Mouse (Mus musculus) right cerebral cortex, postnatal 4 days (tissue): ENCODE measurements around the gene Elk3.

Experiments used
- DNase-seq: peaks from one replicate; pipeline ENCODE4 v3.0.0-alpha.2; 2022

Gene Elk3

DNA sequence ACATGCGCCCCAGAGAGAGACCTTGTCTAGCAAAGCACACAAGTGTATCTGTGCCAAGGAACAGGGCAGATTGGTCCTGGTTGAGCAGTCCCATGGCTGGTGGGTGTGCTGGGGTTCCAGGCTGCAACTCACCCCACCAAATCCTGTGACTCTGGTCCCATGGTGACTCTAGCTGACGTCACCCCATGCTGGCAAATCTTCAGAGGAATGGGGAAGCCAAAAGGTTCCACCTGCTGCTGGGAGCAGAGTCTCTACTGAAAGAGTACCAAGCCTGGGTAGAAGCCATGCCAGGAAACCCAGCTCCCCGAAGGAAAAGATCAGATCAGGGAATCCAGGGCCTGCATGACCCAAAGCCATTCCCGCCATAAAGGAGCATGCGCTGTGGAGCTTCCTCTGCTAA, 43.4 kb downstream of the Elk3 start:
- DNase-seq = no peak

DNA sequence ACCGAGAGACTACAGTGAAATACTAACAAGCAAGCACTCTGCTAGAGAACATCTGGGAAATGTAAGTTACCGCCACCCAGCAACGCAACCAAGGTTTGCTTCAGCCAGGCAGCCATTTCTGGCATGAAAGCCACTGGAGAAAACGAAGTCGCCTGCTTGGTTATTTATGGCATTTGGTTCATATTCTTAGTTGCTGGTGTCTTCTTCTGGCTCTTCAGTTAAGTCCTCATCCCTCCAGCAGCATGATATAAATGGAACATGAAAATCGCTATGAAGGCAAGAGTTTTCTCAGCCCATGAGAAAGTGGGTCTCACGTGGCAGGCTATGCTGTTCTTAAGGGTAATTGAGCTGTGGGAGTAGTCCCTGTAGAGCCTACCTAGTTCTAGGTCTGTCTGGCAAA, 44.4 kb downstream of the Elk3 start:
- no peak for DNase-seq

DNA sequence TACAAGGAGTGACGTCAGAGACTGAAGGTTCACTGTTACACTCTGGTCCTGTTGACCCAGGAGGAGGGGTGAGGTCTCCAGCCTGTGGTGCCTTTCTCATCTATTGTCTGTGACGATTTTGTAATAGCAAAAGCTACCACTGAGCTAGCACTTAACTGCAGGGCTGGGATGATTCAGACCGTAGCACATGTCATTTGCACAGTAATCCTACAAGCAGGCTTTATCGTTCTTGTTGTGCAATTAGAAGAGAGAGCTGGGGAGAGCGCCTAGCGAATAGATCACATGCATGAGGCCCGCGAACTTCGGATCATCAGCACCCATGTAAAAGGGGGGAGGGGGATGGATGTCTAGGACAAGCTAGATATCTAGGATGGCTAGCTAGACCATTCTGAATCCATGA, 45.1 kb downstream of the Elk3 start:
- no peak for DNase-seq

DNA sequence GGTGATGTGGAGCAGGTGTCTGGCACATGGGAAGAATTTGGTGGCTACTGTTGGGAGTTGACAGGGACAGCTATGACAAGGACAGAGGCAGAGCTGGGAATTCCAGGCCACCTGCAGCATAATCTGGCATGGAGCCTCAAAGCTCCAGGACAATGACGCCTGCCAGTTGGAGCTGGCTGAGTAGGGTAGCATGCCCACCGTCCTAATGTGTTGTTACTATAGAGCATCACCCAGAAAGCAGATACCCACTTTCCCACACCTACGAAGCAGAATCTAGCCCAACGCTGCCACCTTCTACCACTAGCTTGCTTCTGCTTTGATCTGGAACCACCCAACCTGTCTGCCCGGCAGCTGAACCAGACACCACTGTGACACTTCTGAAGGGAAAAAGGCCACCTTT, 46.9 kb downstream of the Elk3 start:
- DNase-seq = no peak

DNA sequence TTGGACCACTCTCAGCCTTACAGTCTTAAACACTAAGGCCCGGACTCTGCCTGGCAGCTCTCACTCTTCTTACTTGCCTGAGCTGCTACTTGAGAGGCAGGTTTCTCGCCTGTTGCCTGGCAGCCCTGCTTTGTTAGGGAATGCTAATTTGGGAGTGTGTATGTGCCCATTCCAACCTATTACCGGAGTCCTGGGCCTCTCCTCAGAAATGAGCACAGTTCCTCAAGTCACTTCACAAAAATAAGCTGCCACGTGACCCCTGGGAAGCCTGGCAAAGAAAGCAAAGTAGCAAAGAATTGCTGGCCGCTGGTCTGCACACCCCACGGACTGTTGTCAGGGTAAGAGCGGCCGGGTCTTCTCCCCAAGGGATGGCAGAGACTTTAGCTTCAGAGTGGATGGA, 47.5 kb downstream of the Elk3 start:
- no peak for DNase-seq

DNA sequence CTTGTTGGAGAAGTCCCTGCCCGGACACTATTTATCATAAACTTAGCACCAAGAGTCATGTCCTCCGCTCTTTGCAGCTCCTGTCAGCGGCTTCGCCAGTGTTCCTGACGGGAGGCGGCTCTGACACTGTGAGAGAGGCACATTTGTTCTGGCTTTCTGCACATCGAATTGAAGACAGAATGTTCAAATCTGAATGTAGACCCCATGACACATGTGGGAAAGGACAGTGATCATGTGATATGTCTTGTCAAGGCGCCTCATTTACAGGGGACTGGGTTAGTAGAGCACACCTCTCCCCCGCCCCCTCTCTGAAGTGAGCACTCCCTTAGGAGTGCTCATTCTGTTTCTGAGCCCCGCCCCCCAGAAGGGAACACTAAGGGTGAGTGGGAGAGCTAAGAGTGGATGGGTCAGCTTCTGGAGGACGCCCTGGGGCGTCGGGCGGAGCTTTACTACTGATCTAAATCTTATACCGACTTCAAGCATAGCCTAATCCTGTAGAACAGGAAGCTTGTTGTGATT, 48.9 kb downstream of the Elk3 start:
- no peak for DNase-seq

DNA sequence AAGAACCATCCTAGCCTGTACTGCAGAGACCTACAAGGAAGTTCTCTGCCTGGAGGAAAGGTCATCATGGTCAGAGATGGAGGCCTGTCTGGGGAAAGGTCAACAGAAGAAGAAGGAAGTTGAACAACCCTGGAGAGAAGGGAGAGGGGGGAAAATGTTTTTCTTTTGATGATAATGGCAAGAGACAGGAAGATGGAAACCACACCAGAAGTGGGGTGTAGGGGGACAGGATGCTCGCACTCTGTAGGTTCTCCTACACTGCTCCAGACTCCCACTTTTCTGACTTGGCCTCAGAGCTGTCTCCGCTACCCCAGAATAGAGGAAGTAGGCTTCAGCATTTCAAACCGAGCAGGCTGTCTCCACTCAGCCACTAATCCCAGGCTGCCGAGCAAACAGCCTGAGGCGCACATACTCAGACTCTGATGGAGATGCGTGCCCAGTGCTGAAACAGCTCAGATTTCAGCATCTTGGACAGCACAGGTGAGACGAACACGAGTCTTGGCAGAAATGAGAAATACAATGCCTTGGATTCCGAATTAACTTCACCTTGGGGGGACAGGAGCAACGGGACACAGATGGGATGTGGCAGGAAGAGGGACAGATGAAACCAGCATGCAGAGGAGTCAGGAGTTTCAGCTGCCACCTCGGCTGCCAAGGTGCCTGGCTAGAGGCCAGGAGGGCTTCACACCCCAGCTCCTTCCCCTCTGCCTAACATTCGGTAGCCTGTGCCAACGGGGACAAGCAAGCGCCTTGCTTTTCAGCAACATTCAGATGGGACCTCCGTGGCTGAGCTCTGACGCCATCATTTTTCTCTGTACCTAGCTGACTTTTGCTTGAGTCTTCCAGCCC, 49.6 kb downstream of the Elk3 start:
- DNase-seq = peak; percentile 65

DNA sequence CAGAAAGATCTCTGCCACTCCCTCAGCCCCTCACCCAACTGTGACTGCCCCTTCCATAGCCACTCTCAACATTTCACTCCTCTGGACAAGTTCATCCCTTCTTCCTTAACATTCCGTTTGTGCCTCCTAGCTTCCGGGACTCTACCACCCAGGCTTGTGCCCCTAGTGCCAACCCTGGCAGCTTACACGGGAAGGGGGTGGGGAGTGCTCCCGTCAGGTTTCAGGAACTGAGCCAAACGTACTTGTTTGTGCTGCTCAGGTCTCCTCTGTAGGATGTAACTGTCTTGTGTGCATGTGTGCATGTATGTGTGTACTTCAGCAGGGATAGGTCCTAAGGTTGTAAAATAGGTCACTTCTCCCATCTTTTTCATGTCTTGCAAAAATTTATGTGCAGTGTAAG, 51.1 kb downstream of the Elk3 start:
- no peak for DNase-seq

DNA sequence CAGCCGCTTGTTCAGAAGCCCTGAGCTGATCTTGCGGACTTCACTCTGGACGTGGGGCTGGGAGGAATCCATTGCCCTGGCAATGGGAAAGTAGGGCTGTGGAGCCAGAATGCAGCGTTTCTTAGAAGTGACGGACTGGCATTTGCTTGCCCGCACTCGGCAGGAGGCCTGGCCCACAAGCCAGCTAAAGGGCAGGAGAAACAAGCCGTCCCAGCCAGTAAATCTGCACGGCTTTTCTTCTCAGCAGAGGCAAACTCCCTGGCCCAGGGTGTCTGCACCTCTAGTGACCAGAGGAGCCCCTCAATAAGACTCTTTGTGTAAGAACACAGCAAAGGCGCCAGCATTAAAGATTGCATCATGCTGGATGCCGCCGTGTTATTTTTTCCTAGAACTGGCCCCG, 55.6 kb downstream of the Elk3 start:
- DNase-seq = no peak

DNA sequence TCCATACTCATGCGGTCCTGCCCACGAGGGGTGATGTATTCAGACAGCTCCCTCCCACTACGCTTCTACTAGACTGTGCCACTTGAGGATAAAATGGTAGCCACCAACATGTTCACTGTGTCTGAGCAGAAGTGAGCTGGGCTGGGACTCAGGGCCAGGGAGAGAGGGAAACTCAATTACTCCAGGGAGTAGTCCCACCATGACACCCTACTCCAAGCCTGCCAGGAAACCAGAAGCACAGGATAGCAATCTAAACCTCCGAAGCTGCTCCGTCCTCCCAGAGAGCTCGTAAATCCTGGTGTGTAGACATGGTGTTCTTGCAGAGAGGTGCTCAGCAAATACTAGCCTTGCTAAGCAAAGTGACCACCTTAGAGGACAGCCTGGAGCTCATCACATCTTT, 57.8 kb downstream of the Elk3 start:
- DNase-seq = no peak

DNA sequence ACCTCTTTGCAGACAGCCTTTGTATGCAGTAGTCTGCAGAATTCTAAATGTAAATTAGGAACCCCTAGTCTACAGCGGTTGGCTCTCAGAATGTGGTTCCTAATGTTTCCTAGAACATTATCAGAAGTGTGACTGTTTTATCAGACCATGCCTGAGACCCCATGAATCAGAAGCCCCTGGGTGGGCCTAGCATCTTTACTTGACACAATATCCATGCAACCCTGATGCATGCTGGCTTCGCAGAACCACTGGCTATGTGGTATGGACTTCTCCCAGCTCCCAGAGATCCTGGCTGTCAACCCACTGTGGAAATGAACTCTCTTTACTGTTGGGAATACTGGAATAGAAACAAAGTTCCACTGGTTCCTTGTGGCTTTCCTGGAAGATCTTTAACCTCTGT, 58.3 kb downstream of the Elk3 start:
- DNase-seq = no peak

DNA sequence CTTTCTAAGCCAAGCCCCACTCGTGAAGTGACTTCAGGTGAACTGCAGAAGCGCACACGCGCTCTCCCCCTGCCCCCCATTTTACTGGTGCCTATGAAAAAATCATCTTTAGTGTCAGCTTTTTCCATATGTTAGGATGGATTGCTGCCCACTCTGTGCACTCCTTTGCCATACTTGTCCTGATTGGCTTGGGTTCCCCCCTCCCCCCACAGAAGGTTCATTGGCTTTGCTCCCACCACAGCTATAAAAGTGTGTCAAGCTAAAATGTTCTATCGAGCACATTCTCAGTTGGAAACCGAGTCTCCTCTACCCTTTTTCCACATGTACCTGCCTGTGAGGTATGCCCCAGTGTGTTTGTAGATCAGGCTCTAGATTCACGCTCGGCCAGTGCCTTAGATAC, 59.5 kb downstream of the Elk3 start:
- no peak for DNase-seq

DNA sequence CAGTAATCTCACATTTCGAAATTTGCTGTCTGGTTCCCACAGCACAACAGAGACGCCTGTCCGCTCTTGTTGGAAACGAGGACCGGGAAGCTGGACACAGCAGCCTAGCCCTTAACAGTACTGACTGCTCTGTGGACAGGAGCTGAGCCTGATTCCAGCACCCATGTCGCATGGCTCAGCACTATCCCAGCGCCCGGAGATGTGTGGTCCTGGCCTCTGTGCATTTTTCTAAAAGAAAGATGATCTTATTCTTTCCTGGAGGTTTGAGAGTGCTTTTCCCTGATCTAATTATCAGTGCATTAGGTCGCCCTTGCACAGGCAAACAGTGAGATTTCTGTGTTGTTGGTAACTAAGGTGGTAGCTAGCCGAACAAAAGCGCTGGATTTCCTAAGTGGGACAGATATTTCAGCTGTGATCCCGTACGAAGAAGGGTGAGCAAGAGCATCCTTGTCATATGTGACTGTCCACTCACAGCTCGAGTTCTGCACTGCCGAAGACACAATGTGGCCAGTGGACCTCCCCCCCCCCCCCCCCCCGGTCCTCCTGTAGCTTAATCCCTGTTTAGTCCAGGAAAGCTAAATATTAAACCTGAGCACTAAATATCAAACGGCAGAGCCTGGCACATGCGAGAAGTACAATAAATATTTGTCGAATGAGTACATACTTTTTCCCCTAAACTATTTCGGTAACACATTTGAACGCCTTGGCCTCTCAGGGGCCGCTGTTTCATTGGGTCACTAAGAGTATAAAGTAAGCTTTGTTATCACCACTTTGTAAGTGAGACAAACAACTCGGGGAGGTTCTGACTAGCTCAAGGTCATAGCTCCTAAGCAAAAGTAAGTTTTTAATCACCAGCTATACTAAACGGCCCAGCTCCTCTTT, 60.3 kb downstream of the Elk3 start:
- DNase-seq = no peak

DNA sequence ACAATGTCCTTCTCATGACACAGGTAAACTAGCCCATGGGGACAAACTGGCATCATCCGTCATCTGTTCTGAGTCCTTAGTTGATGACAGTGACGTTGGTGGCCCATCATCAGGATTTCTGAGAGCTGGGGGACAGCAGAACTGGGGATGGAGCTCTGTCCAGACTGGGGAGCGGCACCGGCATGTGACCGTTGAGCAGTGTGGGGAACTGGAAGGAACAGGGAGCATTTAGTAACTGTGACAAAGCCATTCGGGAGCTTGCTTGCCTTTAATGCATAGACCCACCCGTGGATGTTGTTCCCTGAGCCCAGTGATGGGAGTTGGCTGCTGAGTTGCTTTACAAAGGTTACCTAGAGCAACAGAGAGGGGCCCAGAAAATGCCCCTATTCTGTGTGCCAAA, 61.0 kb downstream of the Elk3 start:
- no peak for DNase-seq

DNA sequence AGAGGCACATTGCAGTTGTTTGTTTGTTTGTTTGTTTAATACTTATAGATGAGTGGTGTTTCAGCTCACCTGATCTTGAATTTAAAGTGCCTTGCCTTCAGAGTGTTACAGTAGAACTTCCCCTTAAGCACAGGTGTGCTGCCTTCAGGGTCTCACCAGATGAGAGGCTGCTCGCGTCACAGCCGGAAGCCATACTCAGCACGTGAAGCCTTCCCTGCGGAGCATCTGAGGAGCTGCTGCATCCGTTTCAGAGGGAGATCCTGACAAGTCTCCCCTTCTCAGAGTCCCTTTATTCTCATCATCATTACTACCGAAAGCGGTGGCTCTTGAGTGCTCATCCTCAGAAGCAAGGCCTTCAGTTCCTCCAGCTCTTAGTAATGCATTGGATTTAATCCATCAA, 62.5 kb downstream of the Elk3 start:
- no peak for DNase-seq

DNA sequence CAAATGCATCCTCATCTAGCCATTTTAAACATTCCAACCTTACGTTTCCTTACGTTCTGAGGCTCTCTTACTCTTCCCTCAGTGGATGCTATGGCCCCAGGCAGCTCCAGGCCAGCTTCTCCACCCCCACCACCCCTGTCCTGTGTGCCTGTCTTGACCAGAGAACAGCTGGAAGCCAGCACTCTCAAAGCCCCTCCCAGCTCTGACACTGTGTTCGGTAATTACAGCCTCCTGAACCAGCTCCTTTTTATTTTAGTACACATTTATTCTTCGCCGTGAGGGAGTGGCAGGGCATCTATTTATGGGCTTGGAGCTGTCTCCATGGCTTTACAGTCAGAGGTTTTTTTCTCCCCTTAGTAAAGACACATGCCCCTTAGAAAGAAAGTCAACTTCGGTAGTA, 63.0 kb downstream of the Elk3 start:
- no peak for DNase-seq

DNA sequence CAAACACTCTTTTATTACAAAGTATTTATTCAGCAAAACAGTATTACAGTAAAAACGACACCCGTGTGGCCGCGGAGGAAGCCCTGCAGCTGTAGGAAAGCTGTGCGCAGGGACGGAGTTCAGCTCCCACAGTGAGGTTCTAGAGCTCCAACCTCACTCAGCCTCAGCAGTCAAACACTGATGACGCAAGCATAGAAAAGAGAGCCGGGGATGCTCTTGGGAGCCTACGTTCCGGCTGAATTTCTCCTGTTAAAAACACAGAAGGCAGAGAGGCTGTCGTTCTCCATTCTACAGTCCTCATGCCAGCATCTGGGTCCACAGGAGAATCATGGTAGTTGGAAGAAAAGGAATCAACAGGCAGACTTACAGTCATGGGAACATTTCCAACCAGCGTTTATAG, 63.5 kb downstream of the Elk3 start:
- no peak for DNase-seq

DNA sequence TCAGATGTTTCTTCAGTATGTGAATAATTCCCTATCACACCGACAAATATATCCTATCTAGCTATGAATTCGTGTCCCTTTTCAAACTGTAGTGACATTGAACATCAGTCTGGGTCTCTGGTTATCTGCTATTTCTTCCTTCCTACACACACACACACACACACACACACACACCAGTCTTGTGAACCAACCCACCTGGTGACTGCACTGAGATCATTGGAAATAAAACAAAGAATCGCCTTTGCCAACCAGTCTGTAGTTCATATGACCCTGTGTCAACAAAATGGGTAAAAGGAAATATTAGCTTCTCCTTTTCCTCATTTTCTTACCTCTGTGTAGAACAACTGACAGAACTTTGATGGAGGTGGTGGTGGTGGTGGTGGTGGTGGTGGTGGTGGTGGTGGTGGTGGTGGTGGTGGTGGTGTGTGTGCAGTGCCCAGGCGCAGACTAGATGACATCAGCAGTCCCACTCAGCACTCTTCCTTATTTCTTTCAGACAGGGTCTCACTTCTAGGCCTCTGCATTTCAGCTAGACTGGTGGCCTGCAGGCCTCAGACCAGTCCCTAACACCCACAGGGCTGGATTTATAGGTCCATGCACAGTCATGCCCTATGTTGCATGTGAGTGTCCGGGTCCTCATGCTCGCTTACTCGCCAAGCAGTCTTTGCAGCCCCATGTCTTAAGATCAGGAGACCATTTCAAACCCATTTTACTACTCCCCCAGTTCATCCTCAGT, 64.6 kb downstream of the Elk3 start:
- DNase-seq = no peak

DNA sequence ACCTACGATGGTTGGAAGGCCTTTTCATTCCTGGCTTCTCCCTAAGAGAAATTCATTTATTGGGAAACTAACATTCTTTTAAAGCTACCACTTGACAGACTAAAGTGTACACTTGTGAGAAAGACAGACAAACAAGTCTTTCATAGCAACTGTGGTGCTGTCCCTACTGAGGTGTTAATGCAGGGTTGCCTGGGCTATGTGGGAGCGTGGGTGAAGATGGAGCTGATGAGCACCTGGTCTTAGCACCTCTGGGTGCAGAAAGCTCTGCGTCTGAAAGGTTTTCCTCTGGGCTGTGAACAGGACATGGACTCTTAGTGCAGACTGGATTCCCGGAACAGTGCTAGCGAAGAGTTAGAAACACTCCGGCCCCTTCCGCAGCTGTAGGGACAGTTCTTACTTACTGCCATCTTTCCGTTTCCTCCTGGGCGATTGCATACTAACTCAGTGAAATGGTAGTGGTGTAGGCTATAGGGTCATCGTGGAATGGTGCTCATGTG, 66.7 kb downstream of the Elk3 start:
- no peak for DNase-seq

DNA sequence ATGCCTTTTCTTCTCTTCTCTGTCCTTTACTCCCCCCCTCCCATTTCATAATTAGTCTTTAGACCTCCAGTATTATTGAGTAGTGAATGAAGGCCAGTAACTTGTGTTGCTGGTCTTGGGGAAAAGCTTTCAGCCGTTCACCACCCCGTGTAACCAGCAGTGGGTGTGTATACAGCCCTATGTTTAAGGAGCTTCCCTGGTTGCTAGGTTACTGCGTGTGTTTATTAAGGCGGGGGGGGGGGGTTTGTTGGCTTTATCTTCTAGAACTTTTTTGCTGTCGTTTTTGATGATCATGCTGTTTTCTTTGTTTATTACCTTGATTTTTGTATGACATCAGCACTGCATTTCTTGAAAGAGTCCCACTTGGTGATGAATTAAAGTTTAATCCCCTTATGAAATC, 68.1 kb downstream of the Elk3 start:
- DNase-seq = no peak

DNA sequence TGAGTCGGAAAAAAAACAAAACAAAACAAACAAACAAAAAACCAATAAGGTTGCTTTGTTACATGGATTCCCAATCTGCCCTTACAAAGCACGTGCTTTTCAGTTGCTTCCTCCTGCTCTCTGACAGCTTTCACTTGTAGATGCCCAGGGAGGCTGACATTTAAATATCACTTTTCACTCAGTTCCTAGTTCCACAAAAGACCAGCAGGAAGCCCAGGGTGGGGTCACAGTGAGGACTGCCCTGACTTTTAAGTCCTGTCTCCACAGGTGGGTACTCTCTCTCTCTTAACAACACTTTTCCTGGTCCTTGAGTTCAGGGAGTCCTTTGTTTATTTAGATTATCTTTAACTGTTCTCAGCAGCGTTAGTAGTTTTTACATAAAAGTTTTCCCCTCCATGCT, 68.7 kb downstream of the Elk3 start:
- DNase-seq = no peak

DNA sequence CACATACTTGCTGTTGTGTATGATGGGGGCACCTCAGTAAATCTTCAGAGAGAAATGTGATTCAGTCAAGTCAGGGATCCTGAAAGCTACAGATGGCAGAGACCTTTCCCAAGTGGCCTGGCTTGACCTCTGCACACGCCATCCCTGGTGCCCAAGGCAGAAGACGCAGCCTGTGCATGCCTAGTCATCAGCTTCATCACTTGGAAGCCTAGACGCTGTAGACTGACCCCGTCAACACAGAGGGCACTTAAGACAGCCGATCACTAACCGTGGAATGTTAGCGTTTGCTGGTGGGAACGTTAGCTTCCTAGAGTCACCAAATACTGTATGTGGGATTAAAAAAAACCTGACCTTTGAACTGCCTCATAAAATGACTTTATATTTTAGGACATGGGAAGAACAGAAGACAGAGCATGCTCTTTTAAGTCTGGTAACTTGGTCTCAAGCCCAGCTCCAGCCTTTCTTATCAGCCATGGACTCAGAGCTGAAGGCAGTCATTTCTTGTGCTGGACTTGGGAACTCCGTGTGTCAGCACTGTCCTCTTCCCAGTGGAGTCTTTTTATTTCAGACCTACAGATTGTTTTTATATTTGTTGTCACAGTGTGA, 71.6 kb downstream of the Elk3 start:
- no peak for DNase-seq

DNA sequence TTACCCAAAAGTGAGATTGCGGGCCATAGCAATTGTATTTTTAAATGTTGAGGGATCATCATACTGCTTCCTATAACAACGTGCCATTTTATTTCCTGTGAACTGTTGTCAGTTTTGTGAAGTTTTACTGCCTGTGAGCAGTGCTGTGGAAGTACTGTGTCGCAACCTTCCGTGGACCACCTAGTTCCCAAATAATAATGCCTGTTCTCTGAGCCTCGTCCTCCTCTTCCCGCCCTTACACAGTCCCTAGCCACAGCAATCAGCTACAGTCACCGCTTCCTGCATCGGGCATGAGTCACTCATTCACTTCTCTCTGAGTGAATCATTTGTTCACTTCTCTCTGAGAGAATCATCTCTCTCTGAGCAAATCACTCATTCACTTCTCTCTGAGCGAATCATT, 76.2 kb downstream of the Elk3 start:
- no peak for DNase-seq
